Mouse (Mus musculus): ENCODE measurements around the gene Mpped2. TPM values are rescaled to one million over a fixed set of nuclear protein-coding genes. Genes with fewer than 3 reads are reported as not detected.

Mpped2 gene
- 23.1 and 28.8 TPM in 2 replicates for polyA plus RNA-seq (2015; fragmentation: Nextera tagmentation; extraction: Ambion mirVana)

DNA sequence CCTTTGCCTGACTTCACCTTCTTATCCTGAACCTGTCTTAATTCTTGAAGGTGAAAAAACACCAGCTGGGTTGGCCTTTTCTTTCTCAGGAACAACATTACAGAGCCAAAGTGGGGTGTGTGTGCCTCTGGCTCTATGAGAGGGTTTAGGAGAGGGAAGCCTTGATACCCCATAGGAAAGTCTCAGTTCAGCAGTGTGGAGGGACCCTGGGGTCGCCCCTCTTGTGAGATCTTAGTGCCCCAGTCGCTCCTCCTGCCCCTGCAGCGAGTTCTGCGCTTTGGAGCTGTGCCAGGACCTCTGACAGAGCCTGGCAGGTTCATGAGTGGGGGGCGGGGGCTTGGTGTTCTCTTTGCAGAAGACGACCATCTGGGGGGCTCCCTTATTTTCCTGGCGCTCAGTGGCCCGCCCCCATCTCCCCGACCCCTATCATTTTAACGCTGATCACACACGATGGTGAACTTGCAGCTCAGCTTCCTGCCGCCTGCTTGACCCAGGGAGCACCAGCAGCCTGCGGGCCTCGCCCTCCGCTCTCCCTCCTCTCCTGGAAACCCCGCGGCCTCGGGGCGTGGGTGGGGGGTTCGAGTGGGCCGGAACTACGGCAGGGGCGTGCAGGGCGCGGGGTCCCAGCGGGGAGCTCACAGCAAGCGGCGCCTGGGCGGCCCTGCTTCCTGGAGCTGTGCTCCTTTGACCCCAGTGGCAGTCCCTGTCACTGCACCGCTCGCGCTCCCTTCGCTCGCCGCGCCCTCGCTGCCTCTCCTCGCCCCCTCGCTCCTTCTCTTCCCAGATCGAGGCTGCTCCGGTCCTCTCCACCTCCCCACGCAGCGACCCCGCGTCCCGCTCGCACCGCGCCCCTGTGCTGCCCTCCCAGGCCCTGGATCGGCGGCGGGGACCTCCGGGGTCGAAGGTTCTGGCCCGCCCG lies at the start of gene Mpped2:
TSS of gene Mpped2 (plus strand) at position 487 of the 919 bp plus-strand sequence.
- Histone ChIP-seq H3K9me3 (ENCODE audit: control insufficient read depth, low read length) (no peaks in the 10 kb centered on the region), H3K36me3 (ENCODE audit: control insufficient read depth, insufficient read depth, low read length) (no peaks in the 10 kb centered on the region), H3K4me1 (replicated peaks; ENCODE audit: control insufficient read depth, insufficient read depth, low read length) (peaks cover 14% of the 10 kb centered on the region), H3K27me3 (ENCODE audit: control insufficient read depth, insufficient read depth, low read depth, low read length) (no peaks in the 10 kb centered on the region), H3K4me2 (ENCODE audit: low read depth, low read length) (peak within 1 kb of the TSS; percentile 99), H3K4me3 (ENCODE audit: low read length) (peak within 1 kb of the TSS; percentile 83), H3K27ac (ENCODE audit: low read length) (peak within 1 kb of the TSS; percentile 88), H3K9ac (ENCODE audit: low read length) (peak within 1 kb of the TSS; percentile 89)
- ATAC-seq (ENCODE audit: low read depth): peak; percentile 75
- 0% methylated on average over 50 of the region's 56 CpGs for WGBS

DNA sequence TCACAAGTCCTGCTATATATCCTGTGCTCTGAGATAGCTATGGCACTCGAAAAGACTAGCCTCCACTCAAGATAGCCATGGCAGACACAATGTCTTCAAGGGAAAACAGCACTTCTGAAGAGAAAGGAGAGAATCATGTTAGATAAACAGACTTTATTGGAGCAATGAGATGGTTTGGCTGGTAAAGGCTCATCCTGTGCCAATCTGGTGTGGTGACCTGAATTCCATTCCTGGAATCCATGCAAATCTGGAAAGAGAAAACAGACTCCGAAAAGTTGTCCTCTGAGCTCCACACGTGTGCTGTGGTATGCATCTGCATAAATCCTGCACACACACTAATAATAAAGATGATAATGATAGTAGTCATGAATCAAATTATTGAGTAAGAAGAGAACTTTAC lies 48.3 kb upstream of the Mpped2 start:
- no peak overlapping the region for H3K9ac ChIP-seq (ENCODE audit: low read length)
- no peaks in the 10 kb centered on the region for H3K9me3 ChIP-seq (ENCODE audit: control insufficient read depth, low read length)
- H3K4me3 ChIP-seq (ENCODE audit: low read length): no peak overlapping the region
- 82% methylated on average over 3 of the region's 3 CpGs for WGBS
- H3K36me3 ChIP-seq (ENCODE audit: control insufficient read depth, insufficient read depth, low read length): no peaks in the 10 kb centered on the region
- no peaks in the 10 kb centered on the region for H3K27me3 ChIP-seq (ENCODE audit: control insufficient read depth, insufficient read depth, low read depth, low read length)
- ATAC-seq (ENCODE audit: low read depth): no peak
- H3K4me2 ChIP-seq (ENCODE audit: low read depth, low read length): no peak overlapping the region
- H3K4me1 ChIP-seq (replicated peaks; ENCODE audit: control insufficient read depth, insufficient read depth, low read length): no peaks in the 10 kb centered on the region; the same call in 1 of the 2 replicates
- H3K27ac ChIP-seq (ENCODE audit: low read length): no peak overlapping the region

- H3K36me3 ChIP-seq (ENCODE audit: control insufficient read depth, insufficient read depth, low read length): no peaks in the 10 kb centered on the region
- H3K27me3 ChIP-seq (ENCODE audit: control insufficient read depth, insufficient read depth, low read depth, low read length): no peaks in the 10 kb centered on the region
- peak; percentile 98 for ATAC-seq (ENCODE audit: low read depth)
- WGBS: 4% methylated on average over 25 of the region's 25 CpGs
- H3K4me1 ChIP-seq (replicated peaks; ENCODE audit: control insufficient read depth, insufficient read depth, low read length): no peaks in the 10 kb centered on the region; the same call in 1 of the 2 replicates
- H3K4me3 ChIP-seq (ENCODE audit: low read length): peak overlapping the region; percentile 60
- H3K27ac ChIP-seq (ENCODE audit: low read length): 0 out of 2 replicates have a peak overlapping the region, but pooled peaks have one; percentile 30
- peak overlapping the region; percentile 80 for H3K4me2 ChIP-seq (ENCODE audit: low read depth, low read length)
- no peaks in the 10 kb centered on the region for H3K9me3 ChIP-seq (ENCODE audit: control insufficient read depth, low read length)
- H3K9ac ChIP-seq (ENCODE audit: low read length): peak overlapping the region; percentile 74
These were observed 43.1 kb upstream of the Mpped2 start for GRCm38 (mm10) chr2:106649686-106650570.

GRCm38 (mm10) chr2:106652151-106652550 lies 40.9 kb upstream of the Mpped2 start:
- Histone ChIP-seq H3K36me3 (ENCODE audit: control insufficient read depth, insufficient read depth, low read length) (no peaks in the 10 kb centered on the region), H3K27ac (ENCODE audit: low read length) (no peak overlapping the region), H3K9ac (ENCODE audit: low read length) (no peak overlapping the region), H3K4me1 (replicated peaks; ENCODE audit: control insufficient read depth, insufficient read depth, low read length) (no peaks in the 10 kb centered on the region; the same call in 1 of the 2 replicates), H3K27me3 (ENCODE audit: control insufficient read depth, insufficient read depth, low read depth, low read length) (no peaks in the 10 kb centered on the region), H3K4me2 (ENCODE audit: low read depth, low read length) (no peak overlapping the region), H3K4me3 (ENCODE audit: low read length) (no peak overlapping the region), H3K9me3 (ENCODE audit: control insufficient read depth, low read length) (no peaks in the 10 kb centered on the region)
- WGBS: 30% methylated on average over 8 of the region's 8 CpGs
- no peak; the same call in 1 of the 2 replicates for ATAC-seq (ENCODE audit: low read depth)

- no peak overlapping the region for H3K9ac ChIP-seq (ENCODE audit: low read length)
- 66% methylated on average over 4 of the region's 4 CpGs for WGBS
- H3K4me2 ChIP-seq (ENCODE audit: low read depth, low read length): no peak overlapping the region
- H3K9me3 ChIP-seq (ENCODE audit: control insufficient read depth, low read length): no peaks in the 10 kb centered on the region
- no peaks in the 10 kb centered on the region for H3K27me3 ChIP-seq (ENCODE audit: control insufficient read depth, insufficient read depth, low read depth, low read length)
- no peak for ATAC-seq (ENCODE audit: low read depth)
- H3K36me3 ChIP-seq (ENCODE audit: control insufficient read depth, insufficient read depth, low read length): no peaks in the 10 kb centered on the region
- H3K4me1 ChIP-seq (replicated peaks; ENCODE audit: control insufficient read depth, insufficient read depth, low read length): no peaks in the 10 kb centered on the region; the same call in 1 of the 2 replicates
- no peak overlapping the region for H3K27ac ChIP-seq (ENCODE audit: low read length)
- no peak overlapping the region for H3K4me3 ChIP-seq (ENCODE audit: low read length)
These were observed 40.3 kb upstream of the Mpped2 start for GRCm38 (mm10) chr2:106652741-106653140.

- no peak for ATAC-seq (ENCODE audit: low read depth)
- 87% methylated on average over 4 of the region's 4 CpGs for WGBS
- H3K9ac ChIP-seq (ENCODE audit: low read length): no peak overlapping the region
These were observed 39.8 kb upstream of the Mpped2 start for GRCm38 (mm10) chr2:106653261-106653660.

GRCm38 (mm10) chr2:106655271-106655670 lies 37.8 kb upstream of the Mpped2 start:
- Histone ChIP-seq H3K4me3 (ENCODE audit: low read length) (no peak overlapping the region), H3K4me1 (replicated peaks; ENCODE audit: control insufficient read depth, insufficient read depth, low read length) (no peaks in the 10 kb centered on the region), H3K27ac (ENCODE audit: low read length) (no peak overlapping the region), H3K27me3 (ENCODE audit: control insufficient read depth, insufficient read depth, low read depth, low read length) (no peaks in the 10 kb centered on the region), H3K9me3 (ENCODE audit: control insufficient read depth, low read length) (no peaks in the 10 kb centered on the region), H3K9ac (ENCODE audit: low read length) (no peak overlapping the region), H3K36me3 (ENCODE audit: control insufficient read depth, insufficient read depth, low read length) (no peaks in the 10 kb centered on the region), H3K4me2 (ENCODE audit: low read depth, low read length) (no peak overlapping the region)
- 52% methylated on average over 4 of the region's 4 CpGs for WGBS
- ATAC-seq (ENCODE audit: low read depth): no peak

More at GRCm38 (mm10) chr2:106653261-106653660, 39.8 kb upstream of the Mpped2 start:
- Histone ChIP-seq H3K4me3 (ENCODE audit: low read length) (no peak overlapping the region), H3K4me2 (ENCODE audit: low read depth, low read length) (no peak overlapping the region), H3K36me3 (ENCODE audit: control insufficient read depth, insufficient read depth, low read length) (no peaks in the 10 kb centered on the region), H3K27me3 (ENCODE audit: control insufficient read depth, insufficient read depth, low read depth, low read length) (no peaks in the 10 kb centered on the region), H3K9me3 (ENCODE audit: control insufficient read depth, low read length) (no peaks in the 10 kb centered on the region), H3K4me1 (replicated peaks; ENCODE audit: control insufficient read depth, insufficient read depth, low read length) (no peaks in the 10 kb centered on the region; the same call in 1 of the 2 replicates), H3K27ac (ENCODE audit: low read length) (no peak overlapping the region)

DNA sequence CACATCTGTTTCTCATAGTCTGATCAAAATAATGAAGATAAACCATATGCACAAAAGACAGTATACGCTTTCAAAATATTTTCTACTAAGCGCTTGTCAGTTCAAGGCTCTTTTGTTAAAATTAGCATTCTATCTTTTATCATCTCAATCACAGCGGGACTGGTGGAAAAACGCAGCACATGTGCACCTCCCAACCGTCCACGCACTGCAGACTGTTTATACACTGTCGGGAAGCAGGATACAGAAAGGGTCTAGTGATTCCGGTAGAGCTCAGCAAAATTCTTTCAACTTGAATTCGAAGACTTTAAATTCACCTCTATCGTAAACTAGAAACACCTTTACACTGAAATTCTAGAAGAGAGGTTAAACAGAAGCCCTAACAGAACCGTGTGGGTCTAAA lies 27.8 kb upstream of the Mpped2 start:
- no peak for ATAC-seq (ENCODE audit: low read depth)
- no peak overlapping the region for H3K9ac ChIP-seq (ENCODE audit: low read length)
- 44% methylated on average over 11 of the region's 11 CpGs for WGBS

DNA sequence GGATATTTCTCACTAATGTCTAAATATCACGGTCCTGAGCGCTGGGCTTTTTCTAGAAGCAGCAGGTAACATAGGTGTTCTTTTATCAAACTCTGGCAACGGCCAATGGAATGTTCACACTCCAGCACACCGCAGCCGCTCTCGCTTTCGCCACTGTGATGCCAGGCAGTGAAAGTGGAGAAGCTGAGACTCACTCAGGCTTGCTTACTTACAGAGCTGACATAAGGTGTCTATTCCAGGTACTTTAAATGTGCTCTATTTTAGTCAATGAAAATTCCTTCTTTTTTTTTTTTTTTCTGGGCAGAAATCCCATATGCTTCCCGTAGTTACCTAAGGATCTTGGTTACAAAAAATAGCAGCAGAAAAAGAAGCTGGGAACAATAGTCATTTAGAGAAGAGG lies 18.8 kb upstream of the Mpped2 start:
- H3K4me2 ChIP-seq (ENCODE audit: low read depth, low read length): no peak overlapping the region
- no peak overlapping the region for H3K9ac ChIP-seq (ENCODE audit: low read length)
- no peaks in the 10 kb centered on the region for H3K36me3 ChIP-seq (ENCODE audit: control insufficient read depth, insufficient read depth, low read length)
- ATAC-seq (ENCODE audit: low read depth): no peak
- no peak overlapping the region for H3K4me3 ChIP-seq (ENCODE audit: low read length)
- H3K27ac ChIP-seq (ENCODE audit: low read length): no peak overlapping the region
- no peaks in the 10 kb centered on the region for H3K4me1 ChIP-seq (replicated peaks; ENCODE audit: control insufficient read depth, insufficient read depth, low read length)
- 56% methylated on average over 8 of the region's 8 CpGs for WGBS
- no peaks in the 10 kb centered on the region for H3K9me3 ChIP-seq (ENCODE audit: control insufficient read depth, low read length)
- no peaks in the 10 kb centered on the region for H3K27me3 ChIP-seq (ENCODE audit: control insufficient read depth, insufficient read depth, low read depth, low read length)

More for the DNA sequence above, 27.8 kb upstream of the Mpped2 start:
- no peak overlapping the region for H3K27ac ChIP-seq (ENCODE audit: low read length)
- no peak overlapping the region for H3K4me3 ChIP-seq (ENCODE audit: low read length)
- no peak overlapping the region for H3K4me2 ChIP-seq (ENCODE audit: low read depth, low read length)
- no peaks in the 10 kb centered on the region for H3K9me3 ChIP-seq (ENCODE audit: control insufficient read depth, low read length)
- no peaks in the 10 kb centered on the region for H3K36me3 ChIP-seq (ENCODE audit: control insufficient read depth, insufficient read depth, low read length)
- no peaks in the 10 kb centered on the region for H3K27me3 ChIP-seq (ENCODE audit: control insufficient read depth, insufficient read depth, low read depth, low read length)
- H3K4me1 ChIP-seq (replicated peaks; ENCODE audit: control insufficient read depth, insufficient read depth, low read length): no peaks in the 10 kb centered on the region
